In the genomic region with DNA sequence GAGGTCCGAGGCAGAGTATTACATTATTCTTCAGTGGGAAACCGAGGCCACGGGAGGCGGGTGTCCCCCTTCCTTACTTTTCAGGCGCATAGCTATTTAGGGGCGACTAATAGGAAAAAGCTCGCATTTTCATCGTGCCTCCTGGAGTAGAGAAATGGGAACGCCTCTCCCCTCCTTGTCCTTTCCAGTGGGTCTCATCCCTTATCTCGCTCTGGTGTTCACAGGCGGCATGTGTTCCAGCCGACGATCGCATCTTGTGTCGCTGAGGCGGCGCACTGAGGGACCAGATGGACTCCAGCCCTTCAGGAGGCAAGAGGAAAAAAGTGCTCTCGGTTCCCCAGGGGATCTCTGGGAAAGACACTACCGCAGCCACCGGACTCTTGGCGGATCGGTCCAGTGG, we compare ENCODE assay signal across 8 mouse cellular contexts. TPM values are rescaled to one million over a fixed set of nuclear protein-coding genes. Genes with fewer than 3 reads are reported as not detected.
DNase-seq lines count a peak whose midpoint lies in the region; ATAC-seq and TF ChIP-seq lines count a peak whose summit lies in the region.

No protein-coding gene starts in this region.

- peaks cover 5% of the 10 kb centered on the region for H3K27me3 ChIP-seq in megakaryocyte, embryonic 14.5 days (replicated peaks)
- H3K27me3 ChIP-seq in forebrain, embryonic 12.5 days, result peaks cover 27% of the 10 kb centered on the region
- H3K27me3 ChIP-seq in intestine, postnatal 0 days (replicated peaks; ENCODE audit: control insufficient read depth, insufficient read depth, low read length), result no peaks in the 10 kb centered on the region
- peaks cover 12% of the 10 kb centered on the region; the same call in 1 of the 2 replicates for H3K27me3 ChIP-seq in midbrain, embryonic 10.5 days (ENCODE audit: low read depth, poor library complexity, severe bottlenecking)

- H3K36me3 ChIP-seq in megakaryocyte, embryonic 14.5 days (replicated peaks; ENCODE audit: low read length), result no peaks in the 10 kb centered on the region
- no peaks in the 10 kb centered on the region for H3K36me3 ChIP-seq in forebrain, embryonic 12.5 days (replicated peaks)
- no peaks in the 10 kb centered on the region for H3K36me3 ChIP-seq in intestine, postnatal 0 days (ENCODE audit: control insufficient read depth, insufficient read depth)
- 0 out of 2 replicates have a peak, but pooled peaks cover 4% of the 10 kb centered on the region for H3K36me3 ChIP-seq in midbrain, embryonic 10.5 days

- peak overlapping the region; percentile 78 for H3K9ac ChIP-seq in forebrain, embryonic 12.5 days
- H3K9ac ChIP-seq in intestine, postnatal 0 days (ENCODE audit: low read depth, low read length), result peak overlapping the region; percentile 87

- peak overlapping the region; percentile 97 for H3K4me3 ChIP-seq in megakaryocyte, embryonic 14.5 days (replicated peaks)
- H3K4me3 ChIP-seq in forebrain, embryonic 12.5 days (replicated peaks), result peak overlapping the region; percentile 52
- H3K4me3 ChIP-seq in intestine, postnatal 0 days (ENCODE audit: low read depth, low read length), result peak overlapping the region; percentile 60
- H3K4me3 ChIP-seq in midbrain, embryonic 10.5 days, result peak overlapping the region; percentile 64

- WGBS in forebrain, embryonic 12.5 days, result under 1% methylated on average over 22 of the region's 22 CpGs
- WGBS in intestine, postnatal 0 days, result 0% methylated on average over 22 of the region's 22 CpGs
- WGBS in midbrain, embryonic 10.5 days, result 0% methylated on average over 22 of the region's 22 CpGs

- H3K4me1 ChIP-seq in megakaryocyte, embryonic 14.5 days, result peaks cover 91% of the 10 kb centered on the region
- H3K4me1 ChIP-seq in forebrain, embryonic 12.5 days, result peaks cover 62% of the 10 kb centered on the region
- H3K4me1 ChIP-seq in intestine, postnatal 0 days (replicated peaks; ENCODE audit: control insufficient read depth, insufficient read depth, low read length), result peaks cover 10% of the 10 kb centered on the region; the same call in 1 of the 2 replicates
- peaks cover 96% of the 10 kb centered on the region for H3K4me1 ChIP-seq in midbrain, embryonic 10.5 days

- H3K4me2 ChIP-seq in forebrain, embryonic 12.5 days, result peak overlapping the region; percentile 77
- peak overlapping the region; percentile 68 for H3K4me2 ChIP-seq in intestine, postnatal 0 days (replicated peaks; ENCODE audit: low read depth)

- TF ChIP-seq CTCF in intestine, postnatal 0 days (IDR thresholded peaks at IDR 0.05; ENCODE audit: low read depth), result no peak

- ATAC-seq in megakaryocyte, adult 5-6 weeks (ENCODE audit: poor library complexity, severe bottlenecking), result no peak
- no peak for ATAC-seq in forebrain, embryonic 12.5 days (ENCODE audit: low FRiP score)
- no peak for ATAC-seq in intestine, postnatal 0 days

- peak; percentile 42 for DNase-seq in adrenal gland, postnatal 25 days
- peak; percentile 54 for DNase-seq in midbrain, embryonic 10.5 days (ENCODE audit: low spot score)
- DNase-seq in right cerebral cortex, postnatal 36 days (ENCODE audit: low spot score in 2 of 2), result no peak
- no peak for DNase-seq in left cerebral cortex, adult 9 months (ENCODE audit: low spot score in 2 of 2)

- no peaks in the 10 kb centered on the region for H3K9me3 ChIP-seq in megakaryocyte, embryonic 14.5 days
- no peaks in the 10 kb centered on the region for H3K9me3 ChIP-seq in forebrain, embryonic 12.5 days
- H3K9me3 ChIP-seq in intestine, postnatal 0 days (ENCODE audit: control insufficient read depth), result no peaks in the 10 kb centered on the region
- H3K9me3 ChIP-seq in midbrain, embryonic 10.5 days (replicated peaks), result no peaks in the 10 kb centered on the region

- H3K27ac ChIP-seq in forebrain, embryonic 12.5 days, result peak overlapping the region; percentile 85
- H3K27ac ChIP-seq in intestine, postnatal 0 days (ENCODE audit: low read depth, low read length), result peak overlapping the region; percentile 70
- H3K27ac ChIP-seq in midbrain, embryonic 10.5 days (replicated peaks), result peak overlapping the region; percentile 90

RNA-seq across cellular contexts. Expression of a gene that starts 0.7 kb away (rescaled TPM):
- polyA plus RNA-seq in megakaryocyte, embryonic 14.5 days (2012; ENCODE audit: insufficient read depth, low replicate concordance), result 9.3 and 45.9 TPM in 2 replicates
- 28.4 and 48.3 TPM in 2 replicates for total RNA-seq in megakaryocyte, adult 5-6 weeks (2015)
- 35.0 and 40.1 TPM in 2 replicates for total RNA-seq in megakaryocyte, adult 5-6 weeks (2017)
- total RNA-seq in adrenal gland, postnatal 25 days (2021), result 73.3 and 81.1 TPM in 2 replicates
- polyA plus RNA-seq in forebrain, embryonic 12.5 days (2016; fragmentation: Nextera tagmentation; extraction: Ambion mirVana), result 37.9 and 48.5 TPM in 2 replicates
- polyA plus RNA-seq in intestine, postnatal 0 days (2015; fragmentation: Nextera tagmentation; extraction: Ambion mirVana), result 76.1 and 92.4 TPM in 2 replicates
- 70.2 and 86.2 TPM in 2 replicates for polyA plus RNA-seq in midbrain, embryonic 10.5 days (2016; fragmentation: Nextera tagmentation; extraction: Ambion mirVana)

RNA-seq across cellular contexts. Expression of a gene that starts 17.2 kb away (rescaled TPM):
- 2.8 TPM in 1 of 2 replicates, not detected in the other for polyA plus RNA-seq in megakaryocyte, embryonic 14.5 days (2012; ENCODE audit: insufficient read depth, low replicate concordance)
- total RNA-seq in megakaryocyte, adult 5-6 weeks (2015), result 0.20 and 0.55 TPM in 2 replicates
- total RNA-seq in megakaryocyte, adult 5-6 weeks (2017), result 0.41 TPM in 1 of 2 replicates, not detected in the other
- total RNA-seq in adrenal gland, postnatal 25 days (2021), result 4.2 and 4.3 TPM in 2 replicates
- polyA plus RNA-seq in forebrain, embryonic 12.5 days (2016; fragmentation: Nextera tagmentation; extraction: Ambion mirVana), result 3.1 and 3.6 TPM in 2 replicates
- polyA plus RNA-seq in intestine, postnatal 0 days (2015; fragmentation: Nextera tagmentation; extraction: Ambion mirVana), result 9.3 and 9.5 TPM in 2 replicates
- polyA plus RNA-seq in midbrain, embryonic 10.5 days (2016; fragmentation: Nextera tagmentation; extraction: Ambion mirVana), result 4.2 and 4.6 TPM in 2 replicates

RNA-seq across cellular contexts. Expression of a gene that starts 49.9 kb away (rescaled TPM):
- not detected in 2 replicates for polyA plus RNA-seq in megakaryocyte, embryonic 14.5 days (2012; ENCODE audit: insufficient read depth, low replicate concordance)
- total RNA-seq in megakaryocyte, adult 5-6 weeks (2015), result 8.4 and 9.3 TPM in 2 replicates
- total RNA-seq in megakaryocyte, adult 5-6 weeks (2017), result 7.1 and 8.3 TPM in 2 replicates
- total RNA-seq in adrenal gland, postnatal 25 days (2021), result 34.2 and 37.9 TPM in 2 replicates
- polyA plus RNA-seq in forebrain, embryonic 12.5 days (2016; fragmentation: Nextera tagmentation; extraction: Ambion mirVana), result 39.5 and 41.2 TPM in 2 replicates
- 19.0 and 21.5 TPM in 2 replicates for polyA plus RNA-seq in intestine, postnatal 0 days (2015; fragmentation: Nextera tagmentation; extraction: Ambion mirVana)
- polyA plus RNA-seq in midbrain, embryonic 10.5 days (2016; fragmentation: Nextera tagmentation; extraction: Ambion mirVana), result 42.9 and 45.3 TPM in 2 replicates

Comparison
In these comparisons a context has a peak if more than half of its experiments do, and no peak if none do; other contexts are left out.
1. DNase-seq: peak in adrenal gland, postnatal 25 days (single experiment) and midbrain, embryonic 10.5 days (single experiment); none in right cerebral cortex, postnatal 36 days (0 of 2) and left cerebral cortex, adult 9 months (0 of 2).
2. RNA of a gene that starts 49.9 kb away (polyA plus RNA-seq): 42.9 to 45.3 TPM in midbrain, embryonic 10.5 days, 39.5 to 41.2 TPM in forebrain, embryonic 12.5 days and 19.0 to 21.5 TPM in intestine, postnatal 0 days; not detected in megakaryocyte, embryonic 14.5 days; every median in the first group is over 10 times any median in the second.
3. Peak in every context shown above with its lines, with median percentiles within 50 percentile points of each other: H3K4me3 ChIP-seq and H3K27ac ChIP-seq.